Mouse (Mus musculus) small intestine, adult 2 months (tissue): ENCODE results near the gene Hrh3.

ENCODE experiments used
- CTCF ChIP-seq: fragments of 200-500 bp; IDR thresholded peaks from 2 replicates; pipeline ENCODE4 v1.5.1; 2012; ENCODE audit warnings: low read depth, mild to moderate bottlenecking, control low read depth, inconsistent platforms, low read length, moderate library complexity, mixed read lengths; ENCODE audit not compliant: insufficient replicate concordance, insufficient read length; ENCODE audit errors: extremely low read depth
- POLR2A ChIP-seq: fragments of 200-500 bp; IDR thresholded peaks from 2 replicates; pipeline ENCODE4 v1.6.1; 2012; ENCODE audit warnings: low read depth, mild to moderate bottlenecking, control low read depth, inconsistent platforms, low read length, moderate library complexity

DNA sequence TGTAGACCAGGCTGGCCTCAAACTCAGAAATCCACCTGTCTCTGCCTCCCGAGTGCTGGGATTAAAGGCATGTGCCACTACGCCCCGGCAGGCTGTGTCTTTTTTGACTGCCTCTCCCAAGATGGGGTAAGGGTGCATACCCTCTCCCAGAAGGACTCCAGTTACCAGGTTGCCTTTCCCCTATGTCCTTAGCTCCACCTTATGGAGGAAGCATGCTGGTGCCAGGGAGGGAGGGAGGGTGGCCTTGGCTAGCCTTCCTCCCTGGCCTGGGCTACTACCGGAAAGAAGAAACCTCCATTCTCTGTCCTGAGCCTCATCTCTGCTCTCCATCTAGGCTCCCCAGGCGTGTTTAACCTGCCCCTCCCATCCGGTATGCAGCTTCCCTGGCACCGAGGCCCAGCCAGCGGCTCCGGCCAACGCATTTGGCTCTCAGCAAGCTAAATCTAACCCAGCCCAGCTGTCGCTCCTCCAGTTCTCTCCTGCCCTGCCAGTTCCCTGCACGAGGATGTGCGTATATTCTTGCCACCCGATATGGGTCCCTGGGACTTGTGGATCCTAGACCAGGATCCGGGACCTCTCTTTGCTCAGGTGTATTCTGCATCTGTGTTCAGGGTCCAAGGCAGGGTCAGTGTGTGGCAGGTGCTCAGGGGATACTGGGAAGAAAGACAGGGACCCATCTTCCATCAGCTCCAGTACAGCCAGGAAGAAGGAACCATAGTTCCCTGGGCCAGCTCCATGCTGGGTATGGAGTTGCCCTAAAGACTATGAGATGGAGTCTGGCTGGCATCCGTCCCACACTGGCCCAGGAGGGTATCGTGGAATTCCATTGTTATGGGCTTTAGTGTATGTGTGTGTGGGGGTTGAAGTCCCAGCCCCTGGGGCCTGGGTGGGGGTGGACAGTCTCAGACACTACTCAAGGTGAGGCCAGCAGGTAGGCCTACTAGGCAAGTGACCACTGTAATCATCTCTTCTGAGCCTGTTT lies 9.9 kb upstream of the Hrh3 start:
- TF ChIP-seq POLR2A (no peak), CTCF (no peak)
